Mouse (Mus musculus) liver, embryonic 14.5 days (tissue): ENCODE data around the gene Aldob.

ENCODE experiments used
- CTCF ChIP-seq: IDR thresholded peaks from 2 replicates; pipeline ENCODE4 v1.5.1; 2016; ENCODE audit warnings: antibody characterized with exemption, low read depth, control low read depth
- EP300 ChIP-seq: IDR thresholded peaks from 2 replicates; pipeline ENCODE4 v1.6.1; 2016; ENCODE audit warnings: antibody characterized with exemption, low read depth

- TF ChIP-seq CTCF = no peak
- TF ChIP-seq EP300 = no peak
Measured at GRCm38 (mm10) chr4:49596846-49597182, 47.5 kb upstream of the Aldob start.
